Mouse (Mus musculus): Measurements from ENCODE around the gene Defb19. TPM values are rescaled to one million over a fixed set of nuclear protein-coding genes. Genes with fewer than 3 reads are reported as not detected.

The Defb19 gene
- not detected in 2 replicates for polyA plus RNA-seq (2012; rRNA removed)

DNA sequence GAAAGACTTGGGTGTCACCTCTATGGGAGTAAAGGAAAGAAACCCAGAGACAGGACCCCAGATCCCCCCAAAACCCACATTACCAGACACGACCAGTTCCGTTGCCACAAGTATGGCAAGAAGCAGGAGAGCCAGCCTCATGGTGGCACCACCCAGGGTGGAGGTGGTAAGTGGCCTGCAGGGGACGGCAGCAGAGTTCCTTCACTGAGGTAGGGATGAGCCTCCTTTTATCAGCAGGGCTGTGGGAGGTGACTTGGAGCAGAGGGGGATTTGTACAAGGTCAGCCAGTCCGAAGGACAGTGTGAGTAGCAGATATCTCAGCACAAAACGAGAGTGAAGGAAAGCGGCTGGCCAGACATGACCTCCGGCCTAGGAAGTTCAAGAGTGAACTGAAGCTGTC is at the start of gene Defb19:
Gene Defb19, minus strand, starts transcription at position 206 of the 400 bp plus-strand sequence.

DNA sequence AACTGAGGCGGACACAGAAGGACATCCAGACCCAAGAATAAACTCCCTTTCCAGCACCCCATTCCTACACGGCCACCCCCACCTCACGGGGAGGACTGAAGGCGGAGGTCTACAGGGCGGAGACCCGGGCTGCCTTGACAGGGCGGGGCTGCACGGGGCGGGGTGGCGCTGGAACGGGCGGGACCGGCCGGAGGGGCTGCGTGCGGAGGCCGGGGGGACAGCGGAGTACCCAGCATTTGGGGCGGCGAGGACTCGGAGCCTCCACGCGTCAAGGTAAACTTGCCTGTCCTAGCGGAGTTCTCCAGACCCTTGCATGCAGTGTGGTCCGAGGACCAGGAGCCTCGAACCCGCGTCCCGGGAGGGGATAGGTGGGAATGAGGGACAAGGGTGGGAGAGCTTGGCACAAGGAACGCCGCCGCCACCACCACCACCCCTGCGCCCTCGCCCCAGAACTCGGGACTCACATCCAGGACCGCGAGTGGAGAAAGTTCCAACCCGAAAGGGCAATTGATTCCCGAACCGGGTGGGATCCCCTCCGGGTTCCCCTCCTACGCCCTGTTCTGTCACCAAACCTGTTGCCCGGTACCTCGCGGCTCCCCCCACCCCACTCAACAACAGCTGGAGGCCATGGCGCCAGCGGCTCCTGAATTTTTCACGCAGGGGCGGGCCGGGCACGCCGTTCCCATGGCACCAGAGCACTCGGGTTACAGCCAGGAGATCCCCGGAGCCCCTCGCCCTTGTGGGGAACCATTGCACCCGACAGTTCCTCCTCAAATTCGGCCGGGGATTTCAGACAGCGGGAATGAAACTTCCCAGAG is 46.9 kb upstream of the Defb19 start, which contains the start of gene Rem1:
Gene Rem1, plus strand, starts transcription at position 178 of the 818 bp plus-strand sequence.

DNA sequence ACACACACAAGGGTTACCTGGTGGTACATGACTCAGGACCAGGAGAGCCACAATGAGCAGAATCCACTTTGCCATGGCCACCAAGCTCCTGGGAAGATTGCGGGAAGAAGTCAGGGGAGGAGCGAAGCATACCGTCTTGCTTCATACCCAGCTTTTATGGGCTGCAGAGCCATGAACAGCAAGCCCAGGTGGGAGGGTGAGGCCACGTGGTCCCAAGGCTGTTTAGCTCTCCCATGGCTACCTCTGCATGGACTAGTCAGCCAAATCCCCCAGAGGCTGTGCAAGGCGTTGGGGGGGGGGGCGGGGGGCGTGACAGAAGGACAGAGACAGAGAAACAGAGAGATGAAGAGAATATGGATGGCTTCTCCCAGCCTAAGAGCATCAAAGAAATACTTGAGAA is 42.8 kb upstream of the Defb19 start, which contains the start of gene Defb25:
Gene Defb25, minus strand, starts transcription at position 101 of the 400 bp plus-strand sequence.

DNA sequence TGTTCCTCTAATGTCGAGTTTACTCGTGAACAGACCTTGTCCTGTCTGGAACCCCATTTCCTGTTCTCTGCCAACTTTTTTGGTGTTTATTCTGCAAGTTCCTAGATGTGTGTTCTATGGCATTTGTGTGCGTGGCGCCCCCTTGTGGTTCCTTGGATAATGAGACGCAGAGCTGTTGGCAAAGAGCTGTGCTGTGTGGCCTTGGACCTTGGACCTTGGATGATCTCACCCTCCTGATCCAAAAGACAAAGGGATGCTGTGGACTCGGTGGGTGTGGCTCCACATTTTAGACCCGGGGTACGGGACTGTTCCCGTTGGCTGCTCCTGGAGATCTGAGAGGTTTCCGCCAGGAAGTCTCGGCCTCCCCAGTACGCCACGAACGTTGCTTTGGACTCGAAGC is 23.9 kb upstream of the Defb19 start, which contains the start of gene Defb36:
Gene Defb36, plus strand, starts transcription at position 271 of the 400 bp plus-strand sequence.

DNA sequence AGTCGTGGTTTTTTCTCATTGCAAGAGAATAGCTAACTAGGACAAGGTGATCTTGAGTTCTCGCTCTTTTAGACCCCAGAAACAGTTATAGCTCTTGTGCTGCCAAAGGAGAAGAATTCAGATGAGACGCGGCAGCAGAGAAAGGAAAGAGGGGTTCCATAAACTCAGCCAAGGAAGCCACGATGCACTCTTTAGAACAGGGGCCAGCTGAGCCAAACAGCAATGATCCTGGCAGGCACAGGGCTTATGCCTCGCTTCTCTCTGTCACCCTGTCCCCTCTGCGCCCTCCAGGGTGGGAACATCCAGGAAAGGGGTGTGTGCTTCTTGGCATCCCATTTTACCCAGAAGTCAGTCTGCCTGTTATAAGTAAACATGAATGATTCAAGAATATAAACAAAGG is 19.2 kb upstream of the Defb19 start, which contains the start of gene Defb45:
Gene Defb45, minus strand, starts transcription at position 101 of the 400 bp plus-strand sequence.

DNA sequence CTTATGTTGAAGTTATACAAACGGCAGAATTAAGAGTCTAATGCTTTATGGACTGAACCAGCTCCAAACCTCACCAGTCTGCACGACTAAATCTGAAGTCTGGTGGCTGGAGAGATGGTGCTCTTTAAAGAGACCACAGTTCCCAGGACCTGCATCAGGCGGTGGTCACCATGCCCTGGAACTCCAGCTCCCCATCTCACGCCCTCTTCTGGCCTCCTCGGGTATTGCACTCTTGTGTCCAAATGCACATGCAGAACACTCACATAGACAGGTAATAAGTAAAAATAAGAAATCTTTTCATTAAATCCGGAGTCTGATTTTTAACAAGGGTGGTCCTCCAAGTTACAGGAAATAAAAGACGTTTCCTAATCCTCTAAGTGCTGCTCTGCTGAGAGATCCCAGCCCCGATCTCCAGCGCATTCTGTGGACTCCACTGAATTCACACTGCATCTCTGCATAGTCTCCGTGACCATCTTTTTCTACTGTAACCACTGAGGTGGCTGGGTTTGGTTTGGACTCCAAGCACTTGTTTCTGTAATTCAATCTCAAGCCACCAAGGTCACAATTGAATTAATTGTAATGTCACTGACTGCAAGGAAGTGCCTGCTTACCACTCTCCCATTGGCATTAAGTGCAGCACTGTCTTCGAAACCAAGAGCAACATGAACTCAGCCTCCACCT is 7.9 kb downstream of the Defb19 start, which contains the start of gene Defb21:
Gene Defb21, plus strand, starts transcription at position 631 of the 681 bp plus-strand sequence.

DNA sequence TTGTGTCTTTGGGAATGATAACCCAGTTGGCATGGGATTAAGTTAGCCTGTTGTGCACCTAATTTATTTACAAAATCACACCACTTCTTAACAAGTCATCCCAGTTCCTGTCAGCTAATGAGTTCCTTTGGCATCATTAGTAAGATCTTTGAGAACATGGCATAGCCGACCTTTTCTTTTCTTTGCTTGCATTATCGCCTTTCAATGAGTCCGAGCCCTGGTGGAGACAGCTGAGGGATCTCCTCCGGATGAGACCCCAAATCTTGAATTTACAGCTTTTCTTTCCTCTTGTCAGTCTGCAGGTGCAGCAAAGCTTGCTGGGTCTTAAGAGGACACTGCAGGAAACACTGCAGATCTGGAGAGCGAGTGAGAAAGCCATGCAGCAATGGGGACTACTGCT is 11.1 kb downstream of the Defb19 start, which contains the start of gene Gm17416:
Gene Gm17416, plus strand, starts transcription at position 301 of the 400 bp plus-strand sequence.

DNA sequence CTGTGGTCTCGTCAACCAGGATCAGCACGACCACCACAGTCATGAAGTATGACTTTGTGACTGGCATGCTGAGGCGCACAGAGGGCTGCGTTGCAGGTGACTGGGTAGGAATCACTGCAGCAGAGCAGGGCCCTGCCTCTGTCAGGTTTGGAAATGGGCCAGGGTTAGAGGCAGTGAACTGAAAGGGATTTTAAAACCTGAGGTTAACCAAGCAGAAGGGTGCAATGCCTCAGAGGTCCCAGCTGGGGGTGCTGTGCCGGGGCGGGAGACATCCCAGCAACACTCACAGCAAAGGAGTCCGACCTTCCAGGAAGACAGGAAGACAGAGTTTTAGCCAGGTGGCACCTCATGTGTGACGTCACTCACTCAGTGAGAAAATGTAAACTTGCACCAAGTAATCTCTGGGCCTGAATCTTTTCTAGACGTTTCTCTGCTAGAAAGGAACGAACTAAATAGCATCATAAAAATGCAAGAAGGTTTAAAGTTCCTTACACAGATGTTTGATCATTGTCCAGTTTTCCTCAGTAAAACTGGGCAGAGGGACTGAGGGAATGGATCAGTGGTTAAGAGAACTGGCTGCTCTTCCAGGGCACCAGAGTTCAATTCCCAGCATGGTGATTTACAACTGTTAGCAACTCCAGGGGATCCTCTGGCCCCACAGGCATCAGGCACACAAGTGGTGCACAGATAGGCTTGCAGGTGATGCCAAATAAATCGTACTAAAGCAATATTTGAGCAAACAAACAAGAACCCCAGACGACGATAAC is 40.0 kb downstream of the Defb19 start, which contains the start of gene Defb29:
Gene Defb29, minus strand, starts transcription at position 155 of the 767 bp plus-strand sequence.

Other genes with a start within 250 kb of the Defb19 start
- gene Rbck1, start 247.7 kb downstream of the Defb19 start, polyA plus RNA-seq (2012; rRNA removed): 171 and 192 TPM in 2 replicates
- 1.0 and 1.1 TPM in 2 replicates for gene Trib3, start 236.3 kb downstream of the Defb19 start, polyA plus RNA-seq (2012; rRNA removed)
- 35.8 and 37.4 TPM in 2 replicates for gene Nrsn2, start 203.7 kb downstream of the Defb19 start, polyA plus RNA-seq (2012; rRNA removed)
- 57.6 and 65.4 TPM in 2 replicates for gene Sox12, start 182.2 kb downstream of the Defb19 start, polyA plus RNA-seq (2012; rRNA removed)
- gene Zcchc3, start 165.3 kb downstream of the Defb19 start, polyA plus RNA-seq (2012; rRNA removed): 11.4 and 11.5 TPM in 2 replicates
- 2.8 and 3.4 TPM in 2 replicates for gene 6820408C15Rik, start 164.7 kb downstream of the Defb19 start, polyA plus RNA-seq (2012; rRNA removed)
- not detected in 2 replicates for gene Defb23, start 115.7 kb downstream of the Defb19 start, polyA plus RNA-seq (2012; rRNA removed)
- not detected in 2 replicates for gene Defb20, start 103.2 kb downstream of the Defb19 start, polyA plus RNA-seq (2012; rRNA removed)
- gene Defb22, start 90.2 kb downstream of the Defb19 start, polyA plus RNA-seq (2012; rRNA removed): not detected in 2 replicates
- gene Defb26, start 68.6 kb downstream of the Defb19 start, polyA plus RNA-seq (2012; rRNA removed): not detected in 2 replicates
- not detected in 2 replicates for gene Defb28, start 62.1 kb downstream of the Defb19 start, polyA plus RNA-seq (2012; rRNA removed)
- gene Defb29, start 40.2 kb downstream of the Defb19 start, polyA plus RNA-seq (2012; rRNA removed): not detected in 2 replicates
- not detected in 2 replicates for gene Gm17416, start 11.0 kb downstream of the Defb19 start, polyA plus RNA-seq (2012; rRNA removed)
- not detected in 2 replicates for gene Defb21, start 7.6 kb downstream of the Defb19 start, polyA plus RNA-seq (2012; rRNA removed)
- gene Defb45, start 19.1 kb upstream of the Defb19 start, polyA plus RNA-seq (2012; rRNA removed): not detected in 2 replicates
- gene Defb36, start 24.0 kb upstream of the Defb19 start, polyA plus RNA-seq (2012; rRNA removed): not detected in 2 replicates
- gene Defb25, start 42.7 kb upstream of the Defb19 start, polyA plus RNA-seq (2012; rRNA removed): not detected in 2 replicates
- 0.43 and 0.80 TPM in 2 replicates for gene Rem1, start 46.6 kb upstream of the Defb19 start, polyA plus RNA-seq (2012; rRNA removed)
- 156 and 166 TPM in 2 replicates for gene H13, start 89.1 kb upstream of the Defb19 start, polyA plus RNA-seq (2012; rRNA removed)
- gene Mcts2, start 106.7 kb upstream of the Defb19 start, polyA plus RNA-seq (2012; rRNA removed): 23.9 and 25.3 TPM in 2 replicates
- 104 and 112 TPM in 2 replicates for gene Id1, start 155.9 kb upstream of the Defb19 start, polyA plus RNA-seq (2012; rRNA removed)
- 6.7 and 6.9 TPM in 2 replicates for gene Cox4i2, start 173.9 kb upstream of the Defb19 start, polyA plus RNA-seq (2012; rRNA removed)

All from central nervous system, embryonic 18 days (tissue).